Mouse (Mus musculus): ENCODE measurements around the gene Kif12.

The Kif12 gene

DNA sequence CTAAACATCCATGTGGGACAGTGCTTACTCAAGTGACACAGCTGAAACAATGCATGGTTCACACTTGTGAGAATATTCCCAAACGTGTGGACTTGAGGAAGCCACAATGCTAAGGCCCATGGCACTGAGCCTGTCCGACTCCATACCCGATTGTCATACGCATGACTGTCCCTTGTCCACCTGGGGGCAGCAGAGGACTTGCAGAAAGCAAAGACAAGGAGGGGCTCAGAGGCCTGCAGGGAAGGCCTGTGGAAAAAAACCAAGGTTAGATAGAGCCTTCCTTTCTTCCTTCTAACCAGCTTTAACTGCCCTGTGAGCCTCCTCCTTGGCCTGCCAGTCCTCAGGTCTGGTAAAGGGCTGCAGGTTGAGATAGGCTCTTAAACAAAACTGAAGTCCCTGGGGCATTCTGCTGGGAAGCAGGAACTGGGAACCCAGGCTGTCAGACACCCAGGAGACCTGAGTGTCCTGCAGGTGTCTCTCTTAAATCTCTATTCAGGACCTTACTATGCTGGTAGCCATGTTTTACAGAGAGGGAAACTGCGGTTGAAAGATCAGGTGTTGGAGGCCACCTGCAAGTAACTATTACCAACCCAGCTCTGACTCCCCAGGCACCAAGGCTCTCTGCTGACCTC is 12.9 kb downstream of the Kif12 start:
- DNase-seq (ENCODE audit: low read depth), result peak; percentile 41

DNA sequence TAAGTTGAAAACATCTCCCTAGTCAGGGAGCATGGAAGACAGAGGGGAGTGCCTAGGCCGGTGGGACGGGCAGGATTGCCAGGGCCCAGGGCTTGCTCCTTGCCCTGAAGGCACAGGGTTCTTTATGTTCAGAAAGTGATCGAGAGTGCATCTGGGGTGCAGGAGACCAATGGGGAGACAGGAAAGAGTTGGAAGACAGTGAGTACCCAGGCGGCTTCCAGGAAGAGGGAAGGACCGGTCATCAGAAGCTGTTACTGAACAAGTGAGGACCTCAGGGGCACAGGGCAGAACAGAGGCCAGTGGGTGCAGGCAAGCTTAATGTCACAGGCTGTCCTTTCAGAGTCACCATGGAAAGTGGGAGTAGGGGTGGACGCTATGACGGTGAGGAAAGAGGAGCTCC is 13.7 kb downstream of the Kif12 start:
- DNase-seq (ENCODE audit: low read depth), result no peak

GRCm38 (mm10) chr4:63156726-63157634 is 15.0 kb downstream of the Kif12 start:
- DNase-seq (ENCODE audit: low read depth), result no peak

DNA sequence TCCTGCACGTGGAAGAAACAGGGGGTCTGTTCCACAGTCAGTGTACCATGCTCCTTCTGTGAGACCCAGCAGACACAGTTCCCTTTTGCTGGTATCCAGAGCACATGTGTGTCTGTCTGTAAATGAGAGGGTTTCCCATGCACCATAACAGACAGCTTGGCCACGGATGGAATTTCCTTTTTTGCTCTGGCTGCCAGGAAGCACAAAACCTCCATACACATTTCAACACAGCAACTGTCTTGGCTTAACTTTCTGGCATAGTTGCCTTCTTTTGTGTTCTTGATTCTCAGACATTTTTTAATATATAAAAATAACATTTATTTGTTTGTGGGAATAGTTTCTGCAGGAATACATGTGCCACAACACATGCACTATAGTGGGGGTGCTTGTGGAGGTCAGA is 16.3 kb downstream of the Kif12 start:
- peak; percentile 56 for DNase-seq (ENCODE audit: low read depth)

- DNase-seq (ENCODE audit: low read depth), result no peak
Observed at GRCm38 (mm10) chr4:63154699-63155098, 17.2 kb downstream of the Kif12 start, which contains the start of gene Ambp. Ambp (minus strand) TSS chr4:63154799.

DNA sequence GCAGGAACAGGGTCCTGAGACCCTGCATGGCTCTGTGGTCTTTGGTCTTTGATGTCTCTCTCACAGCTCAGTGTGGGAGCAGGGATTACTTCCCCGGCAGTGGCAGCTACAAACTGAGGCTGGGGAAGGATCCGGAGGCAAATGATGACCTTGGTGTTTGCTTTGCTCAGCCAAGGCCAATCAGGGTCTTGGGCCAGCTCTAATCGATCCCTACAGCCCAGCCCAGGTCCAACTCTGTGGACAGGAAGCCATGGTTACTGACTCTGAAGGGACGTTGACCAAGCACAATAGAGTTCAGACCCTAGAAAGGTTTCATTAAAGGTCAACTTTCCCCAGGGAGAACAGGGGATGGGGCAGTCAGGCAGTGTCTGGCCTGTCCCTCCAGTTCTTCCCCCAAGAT is 17.9 kb downstream of the Kif12 start:
- DNase-seq (ENCODE audit: low read depth), result no peak

DNA sequence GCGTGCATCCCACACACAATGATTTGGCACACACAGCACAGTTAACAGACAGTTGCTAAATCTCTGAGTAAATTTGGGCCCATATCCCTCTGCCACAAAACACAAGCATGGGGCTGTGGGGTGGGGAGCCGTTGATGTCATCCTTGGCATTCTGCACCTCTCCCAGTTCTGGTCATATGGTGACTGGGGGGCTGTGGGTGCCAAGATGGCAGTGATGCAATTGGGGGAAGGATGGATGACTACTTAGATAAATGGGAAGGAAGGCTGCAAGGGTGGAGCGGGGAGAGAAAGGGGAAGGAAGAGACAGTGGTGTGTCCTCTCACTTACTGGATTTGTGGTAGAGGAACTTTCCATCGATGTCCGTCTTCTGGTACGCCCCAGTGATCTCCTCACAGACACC is 20.8 kb downstream of the Kif12 start:
- DNase-seq (ENCODE audit: low read depth), result no peak

DNA sequence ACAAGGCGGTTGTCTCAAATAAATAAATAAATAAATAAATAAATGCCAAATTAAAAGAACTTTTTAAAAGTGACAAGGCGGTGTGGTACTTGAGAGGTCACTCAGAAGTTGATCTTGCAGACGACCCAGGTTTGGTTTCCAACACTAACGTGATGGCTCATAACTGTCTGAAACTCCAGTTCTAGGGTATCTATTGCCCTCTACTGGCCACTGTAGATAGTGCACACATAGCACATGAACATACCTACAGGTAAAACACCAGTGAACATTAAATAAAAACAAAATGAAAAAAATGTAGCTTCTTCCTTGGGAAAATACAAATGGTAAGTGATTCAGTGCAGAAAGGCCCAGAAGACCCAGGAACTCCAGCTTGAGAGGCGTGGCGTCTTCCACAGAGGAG is 24.7 kb downstream of the Kif12 start:
- DNase-seq (ENCODE audit: low read depth), result no peak

DNA sequence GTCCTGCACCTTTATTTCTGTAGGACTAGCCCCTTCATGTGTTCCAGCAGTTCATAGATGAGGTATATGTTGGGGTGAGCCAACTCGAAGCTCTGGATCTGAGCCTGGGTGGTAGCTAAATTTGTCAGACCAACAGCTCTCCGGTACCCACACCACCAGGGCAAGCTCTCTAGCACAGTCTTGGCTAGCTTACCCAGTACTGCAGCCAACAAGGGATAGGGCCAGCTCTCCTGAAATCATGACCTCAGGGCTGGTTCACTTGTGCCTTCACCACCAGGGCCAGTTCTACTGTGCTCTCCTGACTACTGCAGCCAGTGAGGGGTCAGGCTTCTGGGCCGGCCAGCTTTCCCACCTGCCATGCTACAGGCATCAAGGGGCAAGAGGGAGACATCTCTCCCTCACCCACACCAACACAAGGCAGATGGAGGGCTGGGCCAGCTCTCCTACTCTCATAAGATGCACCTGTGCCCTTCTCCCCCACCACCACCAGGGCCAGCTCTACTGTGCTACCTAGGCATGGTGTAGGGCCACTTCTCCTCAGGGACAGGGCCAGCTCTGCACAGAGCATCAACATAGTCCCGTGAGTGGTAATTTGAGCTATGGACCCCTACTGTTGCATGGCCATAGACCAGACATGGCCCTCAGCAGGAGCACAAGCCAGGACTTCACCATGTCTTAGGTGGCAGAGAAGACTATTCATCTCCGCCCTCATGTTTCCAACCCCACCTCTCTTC is 41.9 kb downstream of the Kif12 start:
- no peak for DNase-seq (ENCODE audit: low read depth)

GRCm38 (mm10) chr4:63124861-63125466 is 47.0 kb downstream of the Kif12 start:
- no peak for DNase-seq (ENCODE audit: low read depth)

GRCm38 (mm10) chr4:63118639-63119437 is 53.1 kb downstream of the Kif12 start:
- DNase-seq (ENCODE audit: low read depth), result peak; percentile 48

Data from fibroblast of lung, adult 2 months (primary cell).